Mouse (Mus musculus) right cerebral cortex, postnatal 4 days (tissue): Measurements from ENCODE around the gene Siah2.

Experiments
- DNase-seq: peaks from one replicate; pipeline ENCODE4 v3.0.0-alpha.2; 2022

The Siah2 gene

DNA sequence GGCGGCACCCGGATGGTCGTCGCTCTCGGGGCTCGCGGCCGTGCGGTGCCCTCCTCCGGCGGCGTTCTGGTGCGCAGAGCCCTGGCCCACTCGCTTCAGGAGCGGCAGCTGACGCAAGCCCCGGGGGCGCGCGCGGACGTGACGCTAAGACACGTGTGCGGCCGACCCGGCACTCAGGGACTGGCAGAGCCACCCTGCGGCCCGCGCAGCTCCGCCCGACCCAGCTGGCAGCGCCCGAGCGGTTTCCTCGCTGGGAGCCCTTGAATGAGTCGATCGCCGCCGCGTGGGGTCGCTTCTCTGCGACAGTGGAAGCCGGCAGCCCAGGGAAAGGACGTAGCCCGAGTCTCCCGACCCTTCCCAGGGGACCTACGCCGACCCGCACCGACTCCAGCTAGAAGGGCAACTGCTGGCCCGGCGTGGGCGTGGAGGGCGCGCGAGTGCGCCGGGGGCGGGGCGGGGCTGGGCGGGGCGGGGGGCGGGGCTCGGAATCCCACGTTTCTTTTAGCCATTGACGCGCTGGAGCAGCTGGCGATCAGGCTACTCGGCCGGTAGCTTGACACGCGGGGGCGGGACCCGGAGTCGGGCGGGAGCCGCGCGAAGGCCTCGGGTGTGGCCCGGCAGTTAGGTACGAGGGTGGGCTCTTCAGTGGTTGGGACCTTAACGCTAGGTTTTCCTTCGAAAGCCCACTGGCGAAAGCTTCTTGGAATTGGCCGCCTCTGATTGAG, at the start of gene Siah2:
Siah2 (minus strand) TSS at position 404 of the 725 bp plus-strand sequence.
- peak; percentile 91 for DNase-seq

GRCm38 (mm10) chr3:58739536-58739935, 47.3 kb upstream of the Siah2 start:
- no peak for DNase-seq

GRCm38 (mm10) chr3:58738346-58739089, 46.3 kb upstream of the Siah2 start:
- no peak for DNase-seq

GRCm38 (mm10) chr3:58731520-58731919, 39.3 kb upstream of the Siah2 start:
- no peak for DNase-seq

GRCm38 (mm10) chr3:58730580-58730979, 38.4 kb upstream of the Siah2 start:
- DNase-seq: no peak

DNA sequence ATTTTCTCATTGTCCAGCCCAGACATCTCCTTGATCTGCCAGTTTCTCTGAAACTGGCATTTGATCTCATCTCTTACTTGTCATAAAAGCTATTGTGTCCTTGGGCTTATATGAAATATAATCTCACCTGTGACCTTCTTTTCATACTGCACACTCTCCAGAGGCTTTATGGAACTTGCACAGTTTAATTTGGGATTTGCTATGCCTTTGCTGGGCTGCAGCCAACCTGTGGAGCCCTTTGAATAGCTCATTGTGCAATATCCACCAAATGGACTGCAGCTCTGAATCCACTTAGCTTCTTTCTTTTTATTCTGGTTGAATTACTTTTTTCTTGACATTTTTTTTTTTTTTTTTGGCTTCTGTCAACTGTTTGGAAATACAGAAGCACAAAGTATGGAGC, 37.3 kb upstream of the Siah2 start:
- DNase-seq: no peak

DNA sequence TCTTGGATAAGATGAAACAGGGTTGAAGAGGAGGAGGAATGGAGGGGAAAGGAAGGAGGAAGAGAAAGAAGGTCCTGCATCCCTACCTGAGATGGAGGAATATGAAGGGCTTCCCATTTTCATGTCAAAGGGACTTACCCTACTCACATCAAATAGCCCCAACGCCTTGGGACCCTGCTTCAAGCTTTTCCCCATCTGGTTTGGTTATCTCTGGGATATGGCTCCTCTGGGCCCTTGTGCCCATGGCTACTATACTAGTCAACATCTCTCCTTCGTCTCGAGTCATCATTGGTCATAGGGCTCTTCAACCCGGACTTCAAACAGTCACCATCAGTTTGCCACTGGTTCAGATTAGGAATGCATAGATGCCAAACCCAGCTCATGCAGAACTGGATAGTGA, 35.4 kb upstream of the Siah2 start:
- DNase-seq: no peak

GRCm38 (mm10) chr3:58727012-58727411, 34.8 kb upstream of the Siah2 start:
- DNase-seq: peak; percentile 59

DNA sequence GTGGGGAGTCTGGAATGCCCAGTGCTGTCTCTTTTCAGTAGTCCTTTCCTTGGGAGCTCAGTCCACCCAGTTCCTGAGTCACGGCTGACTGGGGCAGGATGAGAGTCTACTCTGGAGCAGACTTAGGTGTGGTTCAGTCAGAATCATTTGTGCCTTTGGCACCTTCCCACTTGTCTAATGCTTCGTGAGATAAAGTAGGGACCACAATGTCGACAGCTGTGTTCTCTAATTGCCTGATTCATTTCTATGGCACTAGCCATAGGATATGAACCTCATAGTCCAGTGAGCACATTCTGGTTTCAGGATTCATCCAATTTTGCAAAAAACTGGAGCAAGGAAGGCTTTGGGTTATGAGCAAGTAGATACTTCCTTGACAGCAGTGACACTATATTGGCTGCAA, 34.2 kb upstream of the Siah2 start:
- no peak for DNase-seq

GRCm38 (mm10) chr3:58724815-58725214, 32.6 kb upstream of the Siah2 start:
- no peak for DNase-seq

DNA sequence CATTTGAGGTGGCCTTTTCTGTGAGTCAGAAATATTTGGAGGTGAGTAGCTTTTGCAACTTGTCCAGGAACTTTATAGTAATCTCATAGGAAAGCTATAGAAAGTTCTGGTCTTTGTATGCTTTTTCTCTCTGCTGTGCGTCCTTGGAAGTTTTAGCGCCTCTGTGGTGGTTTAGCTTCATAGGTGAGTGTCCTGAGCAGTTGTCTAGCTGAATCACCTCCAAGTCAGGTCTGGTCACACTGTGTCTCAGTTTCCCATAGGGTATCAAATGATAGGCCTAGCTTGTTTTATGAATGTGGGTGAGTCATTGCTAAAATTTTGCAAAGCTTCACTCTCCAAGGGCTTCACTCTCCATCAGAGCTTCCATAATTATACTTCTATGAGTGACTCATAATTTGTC, 31.5 kb upstream of the Siah2 start:
- DNase-seq: no peak

GRCm38 (mm10) chr3:58719461-58720230, 27.4 kb upstream of the Siah2 start:
- no peak for DNase-seq

DNA sequence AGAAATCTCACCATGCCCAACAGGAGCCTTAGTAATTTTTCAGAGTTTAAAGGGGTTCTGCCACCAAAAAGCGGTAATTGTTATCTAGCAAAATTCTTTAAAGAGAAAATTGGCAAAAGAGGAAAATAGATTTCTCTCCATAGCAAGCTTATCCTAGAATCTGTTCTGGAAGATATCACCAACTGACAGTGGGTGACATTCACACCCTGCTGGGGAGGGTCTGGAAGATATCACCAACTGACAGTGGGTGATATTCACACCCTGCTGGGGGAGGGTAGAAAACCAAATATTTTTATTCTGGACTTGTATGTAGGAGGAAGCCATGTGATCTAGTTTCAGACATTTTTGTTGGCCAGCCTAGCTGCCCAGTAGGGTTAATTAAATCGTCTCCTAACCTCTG, 24.5 kb upstream of the Siah2 start:
- no peak for DNase-seq

GRCm38 (mm10) chr3:58714767-58715166, 22.6 kb upstream of the Siah2 start:
- no peak for DNase-seq

GRCm38 (mm10) chr3:58714034-58714433, 21.8 kb upstream of the Siah2 start:
- DNase-seq: no peak

DNA sequence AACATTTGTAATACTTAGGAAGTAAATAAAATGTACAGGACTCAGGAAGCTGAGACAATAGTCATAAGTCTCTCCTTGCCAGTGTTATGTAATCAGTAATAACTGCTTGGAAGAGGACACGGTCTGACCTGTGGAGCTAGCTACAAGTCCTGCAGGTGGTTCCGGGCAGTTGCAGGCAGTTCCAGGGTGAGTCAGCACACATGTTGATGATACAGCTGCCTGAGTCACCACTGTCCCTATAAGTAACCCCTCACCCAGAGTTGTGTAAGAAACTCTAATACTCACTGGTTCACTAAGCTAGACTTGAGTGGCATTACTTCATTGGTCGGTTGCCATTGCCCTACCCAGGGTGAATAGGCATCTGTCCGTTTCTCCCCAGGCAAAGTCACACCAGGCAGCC, 21.0 kb upstream of the Siah2 start:
- no peak for DNase-seq

DNA sequence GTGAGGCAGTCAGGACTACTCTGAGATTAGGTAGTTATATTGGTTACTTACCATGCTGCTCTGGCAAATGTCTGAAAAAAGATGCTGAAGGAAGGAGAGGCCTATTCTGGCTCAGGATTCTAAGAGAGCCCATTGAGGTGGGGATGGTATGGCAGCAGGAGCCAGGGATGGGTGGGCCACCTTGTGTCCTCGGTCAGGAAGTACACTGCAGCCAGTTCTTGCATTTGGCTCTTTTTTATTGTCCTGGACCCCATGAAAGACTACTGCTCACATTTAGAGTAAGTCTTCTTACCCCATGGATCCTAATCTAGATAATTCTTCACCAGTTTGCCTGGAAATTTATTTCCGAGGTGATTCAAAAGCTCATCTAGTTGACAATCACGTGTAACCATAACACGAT, 12.3 kb upstream of the Siah2 start:
- DNase-seq: no peak

GRCm38 (mm10) chr3:58703748-58704147, 11.5 kb upstream of the Siah2 start:
- DNase-seq: no peak

GRCm38 (mm10) chr3:58702329-58702728, 10.1 kb upstream of the Siah2 start:
- no peak for DNase-seq

- DNase-seq: no peak
These were observed 9.2 kb upstream of the Siah2 start for GRCm38 (mm10) chr3:58701441-58701840.

- no peak for DNase-seq
These were observed 5.7 kb upstream of the Siah2 start for GRCm38 (mm10) chr3:58697926-58698325.

DNA sequence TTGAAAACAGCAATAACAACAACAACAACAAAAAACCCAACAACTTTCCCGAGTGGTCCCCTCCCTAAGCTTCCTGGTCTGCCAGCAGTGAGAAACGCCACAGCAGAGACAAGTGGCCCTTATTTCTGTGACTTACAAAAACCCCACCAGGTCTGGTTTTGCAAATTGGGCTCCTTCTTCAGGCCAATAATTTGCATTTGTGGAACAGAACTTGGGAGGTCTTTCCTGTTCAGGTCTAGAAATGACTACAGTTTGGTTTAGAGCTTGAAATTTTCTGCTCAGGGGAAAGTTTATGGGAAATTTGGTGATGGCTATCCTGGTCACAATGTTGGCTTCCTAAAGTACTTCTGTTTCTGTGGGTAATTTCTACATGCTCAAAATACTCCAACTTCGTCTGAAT, 4.6 kb upstream of the Siah2 start:
- DNase-seq: no peak

DNA sequence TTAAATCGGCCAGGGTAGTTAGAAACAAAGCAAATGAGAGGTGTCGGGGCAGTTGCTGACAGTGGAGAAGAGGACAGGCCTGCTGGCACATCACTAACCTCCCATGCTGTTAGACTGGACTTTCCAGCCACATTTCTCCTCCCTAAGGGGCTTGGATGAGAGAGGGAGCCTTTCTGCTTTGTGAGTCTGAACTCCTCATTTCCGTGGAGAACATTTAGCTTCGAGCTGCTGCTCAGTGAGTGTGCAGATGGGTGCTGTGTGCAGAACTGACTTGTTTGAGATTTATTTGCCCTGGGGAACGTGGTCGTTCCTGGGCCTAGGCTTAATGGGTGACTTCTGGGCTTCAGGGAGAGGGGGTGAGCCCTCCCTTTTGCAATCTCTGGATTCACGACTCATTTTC, 3.3 kb upstream of the Siah2 start:
- no peak for DNase-seq

DNA sequence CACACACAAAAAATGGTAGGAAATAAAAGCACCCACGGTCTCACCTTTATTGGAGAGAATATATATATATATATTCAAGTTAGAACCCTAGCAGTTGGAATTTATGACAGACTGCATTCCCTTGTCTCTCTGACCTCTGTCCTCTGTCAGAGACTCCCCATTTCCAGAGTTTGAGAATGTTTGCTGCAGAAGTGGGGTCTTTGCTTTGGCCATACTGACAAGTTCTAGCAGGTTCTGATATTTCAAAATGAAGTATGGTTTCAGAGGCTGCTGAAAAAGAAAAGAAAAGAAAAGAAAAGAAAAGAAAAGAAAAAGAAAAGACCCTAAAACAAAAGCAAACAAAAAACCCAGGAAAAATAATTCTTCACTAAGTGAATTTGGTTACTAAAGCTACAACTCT, 2.8 kb upstream of the Siah2 start:
- DNase-seq: no peak
